Mouse (Mus musculus) kidney, postnatal 25 days (tissue): ENCODE measurements around the gene M6pr.

Experiments used
- DNase-seq, 2 experiments: peaks; one replicate each; pipeline ENCODE4 v3.0.0; 2021; ENCODE audit warnings: mixed read lengths in 2 of 2

The M6pr gene

GRCm38 (mm10) chr6:122308505-122309393, at the start of gene M6pr:
M6pr (plus strand) TSS chr6:122308720.
- peak; percentile 96 to 99 for DNase-seq

DNA sequence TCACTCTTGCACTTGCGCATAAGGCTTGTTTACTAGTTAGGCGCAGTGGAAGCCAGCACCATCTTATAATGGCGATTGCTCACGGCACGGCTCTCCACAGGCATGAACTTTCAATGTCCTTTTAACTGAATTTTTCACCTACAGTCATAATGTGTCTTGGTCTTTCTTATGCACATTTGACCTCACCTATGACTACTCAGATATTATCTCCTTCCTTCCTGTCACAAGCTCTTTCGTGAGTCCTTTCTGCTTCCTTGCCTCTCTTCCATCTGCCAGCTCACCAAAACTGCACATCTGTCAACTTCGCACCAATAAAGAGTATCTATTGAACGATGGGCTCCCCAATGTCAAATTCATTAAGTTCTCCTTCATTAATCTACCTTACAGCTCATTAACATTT, 46.0 kb upstream of the M6pr start:
- DNase-seq: no peak

DNA sequence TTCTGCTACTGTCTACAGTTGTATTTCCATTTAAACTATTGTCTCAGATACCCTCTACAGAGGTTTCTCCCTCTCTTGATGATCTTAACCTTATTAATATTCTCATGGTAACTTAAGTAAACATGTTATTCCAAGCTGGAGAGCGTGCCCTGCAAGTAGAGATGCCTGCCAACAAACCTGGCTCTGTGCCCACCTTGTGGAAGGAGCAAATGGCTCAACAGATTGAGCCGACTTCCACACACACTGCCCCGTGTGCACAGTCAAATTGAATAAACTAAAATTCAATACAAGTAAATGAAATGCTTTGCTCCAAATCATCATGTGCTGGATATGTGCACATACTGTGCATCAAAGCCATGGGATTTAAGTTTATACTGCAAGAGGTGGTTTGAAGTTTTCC, 40.0 kb upstream of the M6pr start:
- peak; percentile 81 to 83 for DNase-seq

GRCm38 (mm10) chr6:122269170-122269569, 39.4 kb upstream of the M6pr start:
- DNase-seq: no peak

- DNase-seq: no peak
Observed at GRCm38 (mm10) chr6:122270152-122270551, 38.4 kb upstream of the M6pr start.

DNA sequence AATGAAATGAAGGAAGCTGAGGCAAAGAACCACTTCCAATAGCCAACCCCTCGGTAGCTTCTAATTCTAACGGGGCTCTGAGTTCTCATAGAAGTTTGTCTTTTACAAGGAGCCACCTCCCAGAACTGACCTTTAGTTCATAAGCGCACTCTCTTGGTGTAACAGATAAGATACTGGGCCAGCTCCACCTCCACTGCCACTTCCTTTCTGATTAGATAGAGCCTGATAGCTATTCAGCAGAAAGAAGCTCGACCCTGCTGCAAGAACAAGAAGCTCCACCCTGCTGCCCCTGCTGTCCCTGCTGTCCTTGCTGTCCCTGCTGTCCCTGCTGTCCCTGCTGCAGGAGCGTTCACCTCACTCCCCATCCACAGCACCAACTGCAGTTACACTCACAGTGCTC, 34.0 kb upstream of the M6pr start:
- no peak for DNase-seq

- no peak for DNase-seq
Observed at GRCm38 (mm10) chr6:122276565-122276964, 32.0 kb upstream of the M6pr start.

- no peak for DNase-seq
Observed at GRCm38 (mm10) chr6:122282782-122283181, 25.7 kb upstream of the M6pr start, which contains the start of gene Klrg1. Klrg1 (minus strand) TSS chr6:122282882.

DNA sequence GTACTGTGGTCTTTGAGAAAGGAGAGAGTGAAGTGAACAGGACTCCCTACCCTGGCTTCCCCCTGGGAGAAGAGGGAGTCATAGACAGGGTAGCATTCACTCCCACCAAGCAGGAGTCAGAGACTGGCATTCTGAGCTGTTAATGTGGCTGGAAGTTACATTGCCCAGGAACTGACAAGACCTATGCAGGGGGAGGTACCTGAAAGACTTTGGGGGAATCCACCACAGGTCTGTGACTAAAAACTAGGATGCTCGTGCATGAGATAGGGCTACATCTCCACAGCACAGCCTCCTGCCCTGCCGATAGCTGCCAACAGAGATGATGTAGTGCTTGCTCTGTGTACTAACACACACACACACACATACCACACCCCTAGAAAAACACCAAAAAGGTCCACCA, 25.1 kb upstream of the M6pr start:
- DNase-seq: no peak

DNA sequence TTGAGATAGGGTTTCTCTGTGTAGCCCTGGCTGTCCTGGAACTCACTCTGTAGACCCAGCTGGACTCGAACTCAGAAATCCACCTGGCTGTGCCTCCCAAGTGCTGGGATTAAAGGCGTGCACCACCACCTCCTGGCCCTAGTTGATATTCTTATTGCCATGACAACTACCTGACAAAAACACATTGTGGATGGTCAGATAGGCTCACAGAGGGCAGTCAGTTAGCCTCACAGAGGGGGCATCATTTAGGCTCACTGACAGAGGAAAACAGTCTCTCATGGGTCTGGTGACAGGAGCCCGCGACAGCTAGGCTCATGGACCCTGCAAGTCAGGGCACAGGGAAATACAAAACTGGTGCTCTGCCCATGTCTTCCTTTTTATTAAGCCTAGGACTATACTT, 24.2 kb upstream of the M6pr start:
- DNase-seq: no peak

DNA sequence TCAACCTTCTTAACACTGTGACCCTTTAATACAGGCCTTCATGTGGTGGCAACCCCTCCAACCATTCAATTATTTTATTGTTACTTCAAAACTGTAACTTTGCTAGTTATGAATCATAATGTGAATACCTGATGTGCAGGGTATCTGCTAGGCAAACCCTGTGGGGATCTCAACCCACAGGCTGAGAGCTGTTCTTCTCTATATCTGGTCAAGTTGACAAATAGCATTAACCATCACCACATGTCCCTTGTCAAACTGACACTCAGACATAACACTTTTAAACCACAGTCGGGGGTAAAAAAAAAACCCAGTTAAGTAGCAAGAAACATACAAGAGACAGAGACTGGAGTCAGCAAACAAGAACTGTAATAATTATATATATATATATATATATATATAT, 23.7 kb upstream of the M6pr start:
- DNase-seq: no peak

GRCm38 (mm10) chr6:122288263-122288662, 20.3 kb upstream of the M6pr start:
- DNase-seq: no peak

- DNase-seq: no peak
Observed at GRCm38 (mm10) chr6:122289313-122289712, 19.2 kb upstream of the M6pr start.

- DNase-seq: no peak
Observed at GRCm38 (mm10) chr6:122290253-122290652, 18.3 kb upstream of the M6pr start.

DNA sequence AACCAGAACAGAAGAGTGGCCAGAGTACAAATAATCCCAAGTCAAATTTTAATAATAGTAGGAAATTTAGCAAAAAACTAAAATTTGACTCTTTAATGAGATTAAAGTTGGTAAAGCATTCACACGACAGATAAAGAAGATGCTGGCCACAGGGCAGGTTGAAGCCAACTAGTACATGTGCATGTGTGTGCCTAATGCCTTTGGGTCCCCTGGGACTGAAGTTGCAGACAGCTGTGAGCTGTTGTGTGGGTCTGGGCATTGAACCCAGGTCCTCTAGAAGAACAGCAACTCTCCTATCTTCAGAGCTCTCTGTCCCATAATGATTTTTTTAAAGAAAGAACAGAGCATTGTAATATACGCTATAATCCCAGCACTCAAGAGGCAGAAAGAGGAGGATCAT, 17.3 kb upstream of the M6pr start:
- DNase-seq: no peak

DNA sequence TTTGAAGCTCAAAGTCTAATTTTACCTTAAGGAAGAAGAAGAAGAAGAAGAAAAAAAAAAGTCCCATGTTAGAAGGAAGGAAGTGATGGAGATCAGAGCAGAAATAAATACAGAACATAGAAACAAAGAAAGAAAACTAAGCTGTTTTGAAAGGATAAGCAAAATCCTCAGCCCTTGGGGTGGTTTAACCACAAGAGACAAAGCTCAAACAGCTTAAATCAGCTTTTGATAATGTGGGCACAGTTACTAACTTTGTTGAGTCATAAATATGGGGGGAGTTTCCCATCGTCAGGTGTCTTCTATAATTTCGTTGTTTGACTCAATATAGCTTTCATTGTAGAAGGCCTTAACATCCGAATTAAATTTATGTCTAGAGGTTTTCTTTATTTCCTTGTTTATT, 16.8 kb upstream of the M6pr start:
- DNase-seq: no peak

- no peak for DNase-seq
Observed at GRCm38 (mm10) chr6:122292184-122292583, 16.3 kb upstream of the M6pr start.

- DNase-seq: no peak
Observed at GRCm38 (mm10) chr6:122293121-122293520, 15.4 kb upstream of the M6pr start.

GRCm38 (mm10) chr6:122293796-122294195, 14.7 kb upstream of the M6pr start:
- no peak for DNase-seq

DNA sequence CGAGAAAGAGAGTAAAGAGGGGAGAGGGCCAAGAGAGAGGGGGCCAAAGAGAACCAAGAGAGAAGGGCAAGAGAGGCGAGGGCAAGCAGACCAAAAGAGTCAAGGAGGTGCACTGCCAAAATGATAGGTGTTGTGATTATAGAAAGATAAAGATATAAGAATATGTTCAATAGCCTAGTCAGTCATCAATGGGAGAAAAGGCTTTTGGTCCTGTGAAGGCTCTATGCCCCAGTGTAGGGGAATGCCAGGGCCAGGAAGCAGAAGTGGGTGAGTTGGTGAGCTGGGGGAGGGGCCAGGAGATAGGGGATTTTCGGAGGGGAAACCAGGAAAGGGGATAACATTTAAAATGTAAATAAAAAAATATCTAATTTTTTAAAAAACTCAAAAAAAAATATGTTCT, 14.2 kb upstream of the M6pr start:
- DNase-seq: no peak

DNA sequence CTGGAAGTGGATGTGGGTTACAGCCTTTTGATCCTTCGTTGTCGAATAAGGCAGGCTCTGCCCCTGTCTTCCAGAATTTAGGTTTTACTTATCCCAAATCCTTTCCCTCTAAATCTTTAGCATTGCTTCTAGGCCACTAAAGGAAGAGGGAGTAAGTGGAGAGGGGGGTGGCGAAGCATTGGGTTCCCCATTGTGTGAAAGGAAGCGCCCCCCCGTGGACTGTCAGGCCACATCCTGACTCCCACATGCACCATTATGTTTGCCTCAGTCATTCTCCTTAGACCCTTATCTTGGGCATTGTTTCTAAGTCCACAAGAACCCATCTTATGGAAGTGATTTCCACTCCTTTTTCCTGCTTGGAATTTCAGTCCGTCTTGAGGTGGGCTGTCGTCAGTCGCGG, 13.3 kb upstream of the M6pr start:
- DNase-seq: no peak

DNA sequence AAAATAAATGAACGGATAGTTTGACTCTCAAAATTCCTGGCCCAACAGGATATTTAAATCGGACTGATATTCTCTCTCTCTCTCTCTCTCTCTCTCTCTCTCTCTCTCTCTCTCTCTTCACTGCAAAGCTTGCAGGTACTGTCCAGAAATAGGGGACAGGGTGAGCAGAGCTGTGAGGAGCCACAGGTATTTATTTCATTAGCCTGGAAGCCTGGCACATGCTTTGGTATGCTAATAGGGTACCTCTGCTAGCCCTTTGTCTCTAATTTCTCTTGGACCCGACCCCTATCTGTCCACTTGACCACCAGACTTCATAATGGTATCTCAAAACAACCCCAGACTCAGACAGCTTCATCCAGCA, 11.6 kb upstream of the M6pr start:
- no peak for DNase-seq

DNA sequence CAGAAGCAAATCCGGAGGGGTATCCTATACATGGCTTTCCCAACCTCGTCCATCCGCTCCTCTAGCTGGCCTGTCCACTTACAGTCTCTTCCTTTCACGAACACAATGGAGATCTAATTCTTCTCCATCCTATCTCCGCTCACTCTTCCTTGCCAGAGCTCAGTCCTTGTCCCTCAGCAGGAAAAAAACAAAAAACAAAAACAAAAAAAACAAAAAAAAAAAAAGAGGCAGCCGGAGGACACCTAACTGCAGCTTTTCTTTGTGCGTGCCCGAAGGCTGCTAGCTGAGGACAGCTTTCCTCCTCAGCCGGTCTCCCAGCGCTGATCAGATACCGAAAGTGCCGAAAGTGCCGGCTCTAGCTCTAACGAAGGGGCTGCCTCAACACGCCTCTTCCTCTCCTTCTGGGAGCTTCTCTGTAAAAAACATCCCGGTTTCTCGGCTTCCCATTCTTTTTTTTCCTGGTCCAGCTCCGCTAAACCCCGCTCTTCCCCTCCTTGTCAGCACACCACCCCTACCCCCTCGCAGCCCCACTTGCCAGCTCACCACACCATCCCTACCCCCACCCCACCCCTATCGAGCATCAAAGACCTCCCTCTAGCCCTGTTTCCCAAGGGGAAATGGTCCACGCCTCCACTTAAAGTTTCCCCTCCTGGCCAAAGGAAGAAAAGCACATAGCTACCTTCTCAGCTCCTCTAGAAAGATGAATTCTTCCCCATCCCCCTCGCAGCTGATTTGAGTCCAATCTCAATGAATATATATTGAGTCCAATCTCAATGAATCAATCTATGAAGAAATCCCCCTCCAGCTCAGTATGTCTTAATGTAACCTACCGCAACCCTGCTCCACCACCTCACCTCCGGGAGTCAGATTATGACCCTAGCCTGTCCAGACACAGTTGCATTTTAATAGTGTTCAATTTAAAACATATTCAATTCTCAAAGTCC, 11.0 kb upstream of the M6pr start:
- peak in 1 of 2 experiments; percentile 13 for DNase-seq

- DNase-seq: no peak
Observed at GRCm38 (mm10) chr6:122298223-122298609, 10.3 kb upstream of the M6pr start.
